Mouse (Mus musculus) cortical plate, adult 2 months (tissue): ENCODE data around the gene Exoc2.

ENCODE experiments used
- CTCF ChIP-seq: fragments of 200-500 bp; IDR thresholded peaks from 2 replicates; pipeline ENCODE4 v1.5.1; 2011; ENCODE audit warnings: mild to moderate bottlenecking, control low read depth, low read length; ENCODE audit not compliant: insufficient read depth; ENCODE audit errors: extremely low read depth
- POLR2A ChIP-seq: fragments of 200-500 bp; IDR thresholded peaks from 2 replicates; pipeline ENCODE4 v1.6.1; 2011; ENCODE audit warnings: mild to moderate bottlenecking, low read length, control low read depth; ENCODE audit not compliant: insufficient read depth; ENCODE audit errors: extremely low read depth

- TF ChIP-seq CTCF: no peak
- TF ChIP-seq POLR2A: no peak
These were observed 108.4 kb downstream of the Exoc2 start for GRCm38 (mm10) chr13:30865486-30865885.
